Mouse (Mus musculus): ENCODE measurements around the gene A830031A19Rik. TPM values are rescaled to one million over a fixed set of nuclear protein-coding genes. Genes with fewer than 3 reads are reported as not detected.

The A830031A19Rik gene
- total RNA-seq, 2 experiments from 2014 or later = 1.3 to 1.7 TPM

- Histone ChIP-seq H3K4me3 (peak overlapping the region; percentile 36; the same call in 1 of the 2 replicates), H3K27ac (peak overlapping the region; percentile 95)
- no peak for TF ChIP-seq CTCF (conservative IDR thresholded peaks at IDR 0.05)
- DNase-seq (ENCODE audit: low spot score in 2 of 2) = no peak
Measured at GRCm38 (mm10) chr11:24091393-24092080, 16.7 kb upstream of the A830031A19Rik start.

GRCm38 (mm10) chr11:24090443-24090842 is 15.6 kb upstream of the A830031A19Rik start:
- no peak overlapping the region; the same call in 1 of the 2 replicates for H3K4me3 ChIP-seq
- no peak for TF ChIP-seq CTCF (conservative IDR thresholded peaks at IDR 0.05)

GRCm38 (mm10) chr11:24087069-24087468 is 12.2 kb upstream of the A830031A19Rik start:
- H3K27ac ChIP-seq = peak overlapping the region; percentile 95
- no peak for DNase-seq (ENCODE audit: low spot score in 2 of 2)
- TF ChIP-seq CTCF (conservative IDR thresholded peaks at IDR 0.05) = no peak
- H3K4me3 ChIP-seq = peak overlapping the region; percentile 18; the same call in 1 of the 2 replicates

More at GRCm38 (mm10) chr11:24090443-24090842, 15.6 kb upstream of the A830031A19Rik start:
- DNase-seq (ENCODE audit: low spot score in 2 of 2) = no peak
- H3K27ac ChIP-seq = peak overlapping the region; percentile 95

- DNase-seq (ENCODE audit: low spot score in 2 of 2) = no peak
- Histone ChIP-seq H3K4me3 (peak overlapping the region; percentile 31; the same call in 1 of the 2 replicates), H3K27ac (peak overlapping the region; percentile 95)
- TF ChIP-seq CTCF (conservative IDR thresholded peaks at IDR 0.05) = no peak
Measured at GRCm38 (mm10) chr11:24085986-24086385, 11.1 kb upstream of the A830031A19Rik start.

- Histone ChIP-seq H3K4me3 (peak overlapping the region; percentile 79), H3K27ac (peak overlapping the region; percentile 95)
- DNase-seq (ENCODE audit: low spot score in 2 of 2) = no peak
- TF ChIP-seq CTCF (conservative IDR thresholded peaks at IDR 0.05) = no peak
Measured at GRCm38 (mm10) chr11:24084590-24084989, 9.7 kb upstream of the A830031A19Rik start.

GRCm38 (mm10) chr11:24084077-24084476 is 9.2 kb upstream of the A830031A19Rik start:
- H3K27ac ChIP-seq = peak overlapping the region; percentile 95
- DNase-seq (ENCODE audit: low spot score in 2 of 2) = no peak
- TF ChIP-seq CTCF (conservative IDR thresholded peaks at IDR 0.05) = no peak
- H3K4me3 ChIP-seq = peak overlapping the region; percentile 79

- Histone ChIP-seq H3K4me3 (peak overlapping the region; percentile 79), H3K27ac (peak overlapping the region; percentile 95)
- no peak for DNase-seq (ENCODE audit: low spot score in 2 of 2)
- TF ChIP-seq CTCF (conservative IDR thresholded peaks at IDR 0.05) = no peak
Measured at GRCm38 (mm10) chr11:24083423-24083822, 8.6 kb upstream of the A830031A19Rik start.

- peak overlapping the region; percentile 95 for H3K27ac ChIP-seq
- DNase-seq (ENCODE audit: low spot score in 2 of 2) = no peak
- TF ChIP-seq CTCF (conservative IDR thresholded peaks at IDR 0.05) = no peak
- H3K4me3 ChIP-seq = peak overlapping the region; percentile 79
Measured at GRCm38 (mm10) chr11:24083076-24083405, 8.2 kb upstream of the A830031A19Rik start.

GRCm38 (mm10) chr11:24082385-24083075 is 7.7 kb upstream of the A830031A19Rik start:
- TF ChIP-seq CTCF (conservative IDR thresholded peaks at IDR 0.05) = no peak
- peak overlapping the region; percentile 95 for H3K27ac ChIP-seq
- peak overlapping the region; percentile 79 for H3K4me3 ChIP-seq
- no peak for DNase-seq (ENCODE audit: low spot score in 2 of 2)

GRCm38 (mm10) chr11:24081687-24082384 is 7.0 kb upstream of the A830031A19Rik start:
- DNase-seq (ENCODE audit: low spot score in 2 of 2) = no peak
- H3K27ac ChIP-seq = peak overlapping the region; percentile 95
- H3K4me3 ChIP-seq = peak overlapping the region; percentile 79
- TF ChIP-seq CTCF (conservative IDR thresholded peaks at IDR 0.05) = no peak

- peak; percentile 65 for TF ChIP-seq CTCF (conservative IDR thresholded peaks at IDR 0.05)
- Histone ChIP-seq H3K4me3 (peak overlapping the region; percentile 79), H3K27ac (peak overlapping the region; percentile 95)
- DNase-seq (ENCODE audit: low spot score in 2 of 2) = peak in 1 of 2 experiments; percentile 77
Measured at GRCm38 (mm10) chr11:24081016-24081686, 6.3 kb upstream of the A830031A19Rik start.

GRCm38 (mm10) chr11:24080541-24080940 is 5.7 kb upstream of the A830031A19Rik start:
- peak in 1 of 2 experiments; percentile 67 for DNase-seq (ENCODE audit: low spot score in 2 of 2)
- TF ChIP-seq CTCF (conservative IDR thresholded peaks at IDR 0.05) = no peak
- Histone ChIP-seq H3K4me3 (peak overlapping the region; percentile 79), H3K27ac (peak overlapping the region; percentile 95)
